In genomic region chr1:177984206-177984605, GRCm38 (mm10) we compare ENCODE assay signal across 8 mouse cellular contexts. TPM values are rescaled to one million over a fixed set of nuclear protein-coding genes. Genes with fewer than 3 reads are reported as not detected.
A peak's percentile ranks its signal among the peaks of the same experiment; 100 is the strongest.
DNase-seq lines count a peak whose midpoint lies in the region; ATAC-seq lines count a peak whose summit lies in the region.

No protein-coding gene starts in this region.

- no peak overlapping the region for H3K4me3 ChIP-seq in forebrain, embryonic 11.5 days (ENCODE audit: low read depth, low read length)
- H3K4me3 ChIP-seq in midbrain, embryonic 13.5 days (replicated peaks): peak overlapping the region; percentile 27

- no peaks in the 10 kb centered on the region for H3K36me3 ChIP-seq in forebrain, embryonic 11.5 days (ENCODE audit: control insufficient read depth, insufficient read depth, low read length)
- no peaks in the 10 kb centered on the region for H3K36me3 ChIP-seq in midbrain, embryonic 13.5 days

- ATAC-seq in forebrain, embryonic 11.5 days (replicated peaks; ENCODE audit: low FRiP score): no peak
- no peak for ATAC-seq in midbrain, embryonic 13.5 days
- no peak for ATAC-seq in activated CD4-positive, CD25-positive, alpha-beta regulatory T cell, adult 4 months
- no peak for ATAC-seq in megakaryocyte-erythroid progenitor cell, adult 5-6 weeks (replicated peaks; ENCODE audit: low FRiP score, low TSS enrichment, poor library complexity, severe bottlenecking)

- peak; percentile 27 to 38 for DNase-seq in right cerebral cortex, postnatal 10 days (ENCODE audit: low spot score in 2 of 2)
- DNase-seq in right cerebral cortex, postnatal 14 days: no peak
- no peak for DNase-seq in forebrain, embryonic 11.5 days (ENCODE audit: low spot score)
- peak; percentile 13 to 54 for DNase-seq in kidney, postnatal 25 days
- no peak for DNase-seq in layer of hippocampus, adult 11-12 months (ENCODE audit: low spot score)

- no peaks in the 10 kb centered on the region for H3K4me1 ChIP-seq in forebrain, embryonic 11.5 days (replicated peaks; ENCODE audit: control insufficient read depth, insufficient read depth, low read length)
- H3K4me1 ChIP-seq in midbrain, embryonic 13.5 days (replicated peaks): peaks cover 4% of the 10 kb centered on the region; the same call in 1 of the 2 replicates

- 64% methylated on average over 9 of the region's 9 CpGs for WGBS in forebrain, embryonic 11.5 days
- 66% methylated on average over 9 of the region's 9 CpGs for WGBS in midbrain, embryonic 13.5 days

- H3K27ac ChIP-seq in forebrain, embryonic 11.5 days (ENCODE audit: low read depth, low read length): no peak overlapping the region
- H3K27ac ChIP-seq in midbrain, embryonic 13.5 days: no peak overlapping the region

- no peaks in the 10 kb centered on the region for H3K27me3 ChIP-seq in forebrain, embryonic 11.5 days (ENCODE audit: control insufficient read depth, insufficient read depth, low read length)
- H3K27me3 ChIP-seq in midbrain, embryonic 13.5 days: no peaks in the 10 kb centered on the region

- 0 out of 2 replicates have a peak overlapping the region, but pooled peaks have one; percentile 27 for H3K4me2 ChIP-seq in forebrain, embryonic 11.5 days (ENCODE audit: low read depth, low read length, severe bottlenecking)
- peak overlapping the region; percentile 40 for H3K4me2 ChIP-seq in midbrain, embryonic 13.5 days (replicated peaks)

- no peaks in the 10 kb centered on the region for H3K9me3 ChIP-seq in forebrain, embryonic 11.5 days (ENCODE audit: control insufficient read depth, low read length)
- H3K9me3 ChIP-seq in midbrain, embryonic 13.5 days: no peaks in the 10 kb centered on the region

- no peak overlapping the region for H3K9ac ChIP-seq in forebrain, embryonic 11.5 days (ENCODE audit: low read length)
- no peak overlapping the region for H3K9ac ChIP-seq in midbrain, embryonic 13.5 days (replicated peaks)

RNA-seq across cellular contexts. Expression of gene Catspere2, which starts 1.0 kb away (rescaled TPM):
- polyA plus RNA-seq in forebrain, embryonic 11.5 days (2014; fragmentation: Nextera tagmentation; extraction: Ambion mirVana): not detected in 2 replicates
- polyA plus RNA-seq in midbrain, embryonic 13.5 days (2015; fragmentation: Nextera tagmentation; extraction: Ambion mirVana): 0.27 and 0.28 TPM in 2 replicates
- under 1 TPM in 1 of 2 experiments, not detected in 1; 0.33 TPM for polyA plus RNA-seq in activated CD4-positive, CD25-positive, alpha-beta regulatory T cell, adult 4 months (2017; shearing (Covaris generic))
- total RNA-seq in megakaryocyte-erythroid progenitor cell, adult 5-6 weeks (2014; fragmentation: Nextera tagmentation): not detected in 2 replicates
- not detected in 2 replicates for total RNA-seq in megakaryocyte-erythroid progenitor cell, adult 5-6 weeks (2017)

Comparison
In these comparisons a context has a peak if more than half of its experiments do, and no peak if none do; other contexts are left out.
1. DNase-seq: peak in right cerebral cortex, postnatal 10 days (2 of 2) and kidney, postnatal 25 days (2 of 2); none in right cerebral cortex, postnatal 14 days (single experiment), forebrain, embryonic 11.5 days (single experiment) and layer of hippocampus, adult 11-12 months (single experiment).